Mouse (Mus musculus) layer of hippocampus, adult 18-20 months (tissue): ENCODE measurements around the gene Nhlrc1. TPM values are rescaled to one million over a fixed set of nuclear protein-coding genes. Genes with fewer than 3 reads are reported as not detected.

Experiments
- total RNA-seq, 2 experiments: library from RNA; stranded (reverse); gene quantifications; 2 replicates each; pipeline ENCODE4 v1.2.3; 2021

Gene Nhlrc1
- total RNA-seq, 2 experiments from 2014 or later, result 20.0 to 20.2 TPM

Other genes with a start within 250 kb of the Nhlrc1 start
- 10 to 100 TPM; 23.4 to 23.5 TPM for gene Kif13a, start 85.0 kb downstream of the Nhlrc1 start, total RNA-seq
- 10 to 100 TPM in 1 of 2 experiments, 1 to 10 TPM in 1; 8.0 to 11.7 TPM for gene Kdm1b, start 28.6 kb upstream of the Nhlrc1 start, total RNA-seq
- 10 to 100 TPM; 11.7 to 12.3 TPM for gene Tpmt, start 29.9 kb upstream of the Nhlrc1 start, total RNA-seq
- gene Dek, start 91.4 kb upstream of the Nhlrc1 start, total RNA-seq, result 10 to 100 TPM; 45.1 to 45.8 TPM
- 10 to 100 TPM; 12.9 to 13.6 TPM for gene Rnf144b, start 107.8 kb upstream of the Nhlrc1 start, total RNA-seq